Mouse (Mus musculus) liver, postnatal 0 days (tissue): Measurements from ENCODE around the gene Gm10309. TPM values are rescaled to one million over a fixed set of nuclear protein-coding genes. Genes with fewer than 3 reads are reported as not detected.
A peak's percentile ranks its signal among the peaks of the same experiment; 100 is the strongest.

Experiments used
- ATAC-seq: fragments of 200-750 bp; cut with Nextera tagmentation; 2 replicates; pipeline ENCODE4 v1.8.0; 2017; ENCODE audit warnings: mild to moderate bottlenecking, moderate library complexity
- DNase-seq: peaks from one replicate; pipeline ENCODE4 v3.0.0-alpha.2; 2016
- H3K27ac ChIP-seq: fragments of 300-500 bp; sonication (generic); 2 replicates; pipeline ENCODE4 v1.5.1; 2014; ENCODE audit warnings: antibody characterized with exemption, moderate library complexity, mild to moderate bottlenecking, low read depth
- H3K27me3 ChIP-seq: fragments of 300-500 bp; sonication (generic); 2 replicates; pipeline ENCODE4 v1.6.1; 2014; ENCODE audit warnings: low read length, control low read depth, mixed read lengths; ENCODE audit not compliant: insufficient read depth
- H3K36me3 ChIP-seq: fragments of 300-500 bp; sonication (generic); replicated peaks from 2 replicates; pipeline ENCODE4 v1.6.1; 2014; ENCODE audit warnings: mild to moderate bottlenecking, control low read depth, low read length, moderate library complexity, mixed read lengths; ENCODE audit not compliant: insufficient read depth
- H3K4me1 ChIP-seq: fragments of 300-500 bp; sonication (generic); 2 replicates; pipeline ENCODE4 v1.6.1; 2014; ENCODE audit warnings: antibody characterized with exemption, mild to moderate bottlenecking, control low read depth; ENCODE audit not compliant: insufficient read depth
- H3K4me2 ChIP-seq: fragments of 300-500 bp; sonication (generic); 2 replicates; pipeline ENCODE4 v1.6.1; 2014; ENCODE audit warnings: low read depth, mild to moderate bottlenecking, low read length, moderate library complexity, mixed read lengths
- H3K4me3 ChIP-seq: fragments of 300-500 bp; sonication (generic); 2 replicates; pipeline ENCODE4 v1.5.1; 2014; ENCODE audit warnings: low read depth, low read length
- H3K9ac ChIP-seq: fragments of 300-500 bp; sonication (generic); replicated peaks from 2 replicates; pipeline ENCODE4 v1.6.1; 2014; ENCODE audit warnings: mild to moderate bottlenecking, moderate library complexity
- H3K9me3 ChIP-seq: fragments of 300-500 bp; sonication (generic); 2 replicates; pipeline ENCODE4 v1.6.1; 2016; ENCODE audit warnings: mild to moderate bottlenecking, control low read depth, low read length, mixed read lengths
- CTCF ChIP-seq: sonication (generic); IDR thresholded peaks from 2 replicates; pipeline ENCODE4 v1.5.1; 2016; ENCODE audit warnings: antibody characterized with exemption, low read depth
- EP300 ChIP-seq: IDR thresholded peaks from 2 replicates; pipeline ENCODE4 v1.6.1; 2016; ENCODE audit warnings: antibody characterized with exemption, low read depth, mild to moderate bottlenecking
- WGBS: fragments of 180-500 bp; shearing (Covaris S2); extraction: QIAGEN DNeasy Blood & Tissue Kit; methylation state at CpG from one replicate; pipeline ENCODE4 v1.1.7; 2014; ENCODE audit not compliant: insufficient replicate concordance; 5-methylcytosine and 5-hydroxymethylcytosine counted together
- polyA plus RNA-seq: library from polyadenylated mRNA; unstranded; fragments of >200 nt; fragmentation: Nextera tagmentation; extraction: Ambion mirVana; gene quantifications from 2 replicates; pipeline ENCODE4 v1.2.1, GENCODE M21; 2015

The Gm10309 gene
- polyA plus RNA-seq, 1 experiment from 2014 or later, result 0.05 TPM

DNA sequence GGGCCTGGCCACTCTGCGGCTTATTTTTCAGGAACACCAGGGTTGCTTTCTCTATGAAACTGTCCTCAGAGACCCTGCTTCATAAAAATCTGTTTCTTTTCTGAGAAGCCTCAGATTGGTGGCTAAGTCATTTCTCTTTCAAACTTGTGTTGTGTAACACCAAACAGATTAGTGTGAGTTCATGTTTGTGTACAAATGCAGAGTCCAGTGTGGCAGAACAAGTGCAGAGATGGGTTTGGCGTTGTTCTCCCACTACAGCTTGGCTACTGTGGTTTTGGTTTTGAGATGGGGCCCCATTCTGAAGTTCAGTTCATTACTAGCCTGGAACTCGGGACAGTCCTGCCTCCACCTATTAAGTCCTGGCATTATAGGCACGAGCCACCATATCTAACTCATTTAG is 7.7 kb downstream of the Gm10309 start:
- H3K27ac ChIP-seq, result peak overlapping the region; percentile 67
- no peaks in the 10 kb centered on the region for H3K27me3 ChIP-seq
- no peak overlapping the region for H3K4me3 ChIP-seq
- H3K4me2 ChIP-seq, result no peak overlapping the region
- no peak for DNase-seq
- no peak overlapping the region for H3K9ac ChIP-seq
- 67% methylated on average over 4 of the region's 4 CpGs for WGBS
- no peaks in the 10 kb centered on the region for H3K9me3 ChIP-seq
- TF ChIP-seq EP300 (no peak), CTCF (no peak)
- ATAC-seq, result peak; percentile 58
- H3K36me3 ChIP-seq, result no peaks in the 10 kb centered on the region
- peaks cover 14% of the 10 kb centered on the region; the same call in 1 of the 2 replicates for H3K4me1 ChIP-seq

DNA sequence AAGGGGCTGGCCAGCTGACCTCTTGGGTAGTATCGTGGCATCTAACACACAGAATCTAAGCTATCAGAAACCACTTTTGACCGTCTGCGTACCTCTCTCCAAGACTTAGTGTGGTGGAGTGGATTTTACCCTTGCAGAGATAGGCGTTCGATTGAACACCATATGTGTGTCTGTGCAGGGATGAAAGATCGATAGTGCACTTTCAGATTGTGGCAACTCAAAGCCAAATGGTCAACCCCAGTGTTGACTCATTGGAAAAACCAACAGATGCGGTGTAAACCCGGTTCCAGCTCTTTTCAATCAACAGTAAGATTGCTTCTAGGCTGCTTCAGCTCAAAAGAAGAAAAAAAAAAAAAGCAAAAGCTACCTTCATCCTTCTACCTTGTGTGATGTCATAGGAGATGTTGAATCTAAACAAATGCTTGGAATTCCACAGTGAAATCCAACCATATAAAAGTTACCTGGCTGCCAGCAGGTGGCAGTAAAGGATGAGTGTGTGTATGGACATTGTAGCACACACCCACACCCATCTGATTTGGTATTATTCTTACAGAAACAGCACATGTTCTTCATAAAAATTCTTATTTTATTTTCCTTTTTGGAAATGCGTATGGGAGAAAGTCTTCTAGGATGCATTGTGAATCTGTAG is 8.8 kb downstream of the Gm10309 start:
- H3K4me2 ChIP-seq, result no peak overlapping the region
- no peak overlapping the region for H3K27ac ChIP-seq
- DNase-seq (peak; percentile 54), ATAC-seq (peak; percentile 74)
- no peak overlapping the region for H3K9ac ChIP-seq
- no peaks in the 10 kb centered on the region for H3K27me3 ChIP-seq
- TF ChIP-seq CTCF, result peak; percentile 73
- no peak for TF ChIP-seq EP300
- no peak overlapping the region for H3K4me3 ChIP-seq
- peaks cover 16% of the 10 kb centered on the region; the same call in 1 of the 2 replicates for H3K4me1 ChIP-seq
- H3K36me3 ChIP-seq, result no peaks in the 10 kb centered on the region
- H3K9me3 ChIP-seq, result no peaks in the 10 kb centered on the region
- 78% methylated on average over 9 of the region's 9 CpGs for WGBS

DNA sequence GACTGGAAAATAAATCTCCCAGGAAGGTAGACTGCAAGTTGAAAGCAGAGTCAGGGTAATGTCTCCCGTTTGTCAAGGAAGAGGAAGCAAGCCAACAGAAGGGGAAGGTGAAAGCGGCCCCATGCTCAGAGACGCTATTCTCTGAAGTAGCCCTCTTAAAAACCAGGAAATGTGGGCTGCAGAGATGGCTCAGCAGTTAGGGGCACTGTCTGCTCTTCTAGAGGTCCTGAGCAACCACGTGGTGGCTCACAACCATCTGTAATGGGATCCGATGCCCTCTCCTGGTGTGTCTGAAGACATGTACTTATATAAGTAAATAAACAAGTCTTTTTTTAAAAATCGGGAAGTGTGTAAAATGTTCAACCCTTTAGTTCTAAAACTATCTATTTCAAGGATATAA is 10.1 kb downstream of the Gm10309 start:
- 0 out of 2 replicates have a peak, but pooled peaks have one; percentile 22 for ATAC-seq
- Histone ChIP-seq H3K36me3 (no peaks in the 10 kb centered on the region), H3K27me3 (no peaks in the 10 kb centered on the region), H3K4me1 (peaks cover 16% of the 10 kb centered on the region; the same call in 1 of the 2 replicates), H3K27ac (no peak overlapping the region), H3K4me2 (no peak overlapping the region), H3K9ac (no peak overlapping the region), H3K9me3 (no peaks in the 10 kb centered on the region), H3K4me3 (no peak overlapping the region)
- 32% methylated on average over 6 of the region's 6 CpGs for WGBS
- no peak for DNase-seq
- TF ChIP-seq CTCF (peak; percentile 33), EP300 (no peak)

DNA sequence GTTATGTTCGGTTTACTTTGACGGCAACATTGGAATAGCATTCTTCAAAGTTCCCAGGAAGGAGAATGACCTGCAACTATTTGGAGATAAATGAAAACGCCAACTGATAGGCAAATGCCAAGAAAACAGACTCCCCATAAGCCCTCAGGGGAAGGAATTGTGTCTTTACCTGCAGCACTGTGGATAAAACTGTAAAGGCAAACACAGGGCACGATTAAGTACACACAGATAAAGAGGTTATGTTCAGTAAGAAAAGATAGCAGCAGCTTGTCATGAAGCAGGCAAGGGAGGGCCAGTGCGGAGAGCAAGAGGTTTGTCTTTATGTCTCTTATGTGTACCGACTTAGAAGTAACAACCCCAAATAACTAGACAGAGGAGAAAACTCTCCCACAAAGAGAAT is 10.5 kb downstream of the Gm10309 start:
- H3K9ac ChIP-seq, result no peak overlapping the region
- no peak overlapping the region for H3K4me2 ChIP-seq
- H3K9me3 ChIP-seq, result no peaks in the 10 kb centered on the region
- no peak overlapping the region for H3K4me3 ChIP-seq
- DNase-seq (no peak), ATAC-seq (no peak)
- no peaks in the 10 kb centered on the region for H3K27me3 ChIP-seq
- H3K27ac ChIP-seq, result no peak overlapping the region
- no peaks in the 10 kb centered on the region for H3K36me3 ChIP-seq
- peaks cover 16% of the 10 kb centered on the region; the same call in 1 of the 2 replicates for H3K4me1 ChIP-seq
- WGBS, result 42% methylated on average over 6 of the region's 6 CpGs
- TF ChIP-seq EP300 (no peak), CTCF (no peak)

DNA sequence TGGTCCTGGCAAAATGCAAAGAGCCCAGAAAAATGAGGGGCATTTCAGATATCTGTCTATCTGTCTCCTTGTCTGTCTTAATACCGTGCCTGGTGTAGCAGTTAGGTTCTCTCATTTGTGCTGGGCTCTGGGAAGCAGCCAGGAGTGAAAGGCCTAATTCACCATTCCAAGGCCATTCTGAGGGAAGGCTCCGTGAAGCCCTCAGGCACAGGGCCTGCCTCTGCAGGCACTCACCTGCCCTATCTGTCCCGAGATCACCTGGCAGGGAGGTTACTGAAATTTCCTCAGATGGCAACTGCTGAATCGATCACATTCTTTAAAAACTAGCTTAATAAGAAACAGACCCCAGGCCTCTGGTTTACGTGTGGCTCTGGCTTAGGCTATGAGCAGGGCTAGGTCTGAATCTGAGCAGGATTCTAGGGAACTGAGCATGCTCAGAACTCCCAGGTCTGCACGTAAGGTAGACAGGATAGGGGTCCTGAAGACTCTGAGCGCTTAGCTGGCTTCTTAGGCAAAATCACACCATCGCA is 11.1 kb downstream of the Gm10309 start:
- Histone ChIP-seq H3K9me3 (no peaks in the 10 kb centered on the region), H3K4me1 (peaks cover 16% of the 10 kb centered on the region; the same call in 1 of the 2 replicates), H3K9ac (no peak overlapping the region), H3K27ac (no peak overlapping the region), H3K4me3 (no peak overlapping the region), H3K36me3 (no peaks in the 10 kb centered on the region), H3K4me2 (no peak overlapping the region), H3K27me3 (no peaks in the 10 kb centered on the region)
- DNase-seq, result no peak
- ATAC-seq, result no peak
- no peak for TF ChIP-seq CTCF
- TF ChIP-seq EP300, result no peak
- WGBS, result 69% methylated on average over 8 of the region's 8 CpGs

DNA sequence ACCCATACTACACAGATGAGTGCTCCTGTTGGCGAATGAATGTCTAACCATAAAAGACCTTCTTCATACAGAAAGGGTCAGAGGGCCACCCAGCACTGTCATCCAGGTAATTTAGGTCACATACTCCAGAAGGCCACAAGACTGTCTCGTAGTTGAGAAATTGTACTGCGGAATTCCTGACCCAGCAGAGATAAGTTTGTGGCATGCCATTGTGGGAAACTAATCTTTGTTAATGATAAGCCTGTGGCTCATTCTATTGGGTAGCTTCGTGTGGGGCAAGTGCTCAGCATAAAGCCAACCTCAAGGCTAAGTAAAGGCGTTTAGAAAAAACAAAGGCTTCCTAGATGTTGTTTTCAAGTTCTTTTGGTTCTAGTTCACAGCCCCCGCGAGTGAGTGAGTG is 12.7 kb downstream of the Gm10309 start:
- no peak overlapping the region for H3K9ac ChIP-seq
- TF ChIP-seq EP300, result no peak
- H3K4me1 ChIP-seq, result peaks cover 12% of the 10 kb centered on the region; the same call in 1 of the 2 replicates
- H3K4me2 ChIP-seq, result no peak overlapping the region
- no peaks in the 10 kb centered on the region for H3K36me3 ChIP-seq
- ATAC-seq (no peak), DNase-seq (no peak)
- H3K27me3 ChIP-seq, result no peaks in the 10 kb centered on the region
- 41% methylated on average over 7 of the region's 7 CpGs for WGBS
- no peak overlapping the region for H3K4me3 ChIP-seq
- H3K9me3 ChIP-seq, result no peaks in the 10 kb centered on the region
- H3K27ac ChIP-seq, result no peak overlapping the region

DNA sequence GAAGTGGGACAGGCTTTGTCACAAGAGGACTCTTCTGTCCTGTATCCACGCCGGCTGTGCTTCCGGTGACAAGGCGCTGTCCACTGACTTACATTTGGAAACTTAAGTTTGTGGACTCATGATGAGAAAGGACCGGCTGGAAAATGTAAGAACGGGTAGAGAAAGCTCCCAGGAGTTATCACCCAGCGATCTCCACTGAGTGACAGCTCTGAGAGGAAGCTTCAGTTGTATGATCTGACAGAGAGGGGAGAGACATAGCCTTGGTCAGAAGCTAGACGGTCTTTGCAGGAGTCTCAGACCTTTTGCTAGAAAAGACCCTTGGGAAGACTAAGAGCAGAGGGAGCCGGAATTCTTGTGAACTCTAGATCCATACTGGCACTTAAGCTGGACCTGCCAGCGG is 15.2 kb downstream of the Gm10309 start:
- TF ChIP-seq EP300, result no peak
- no peak for TF ChIP-seq CTCF
- Histone ChIP-seq H3K4me1 (peaks cover 12% of the 10 kb centered on the region), H3K9me3 (no peaks in the 10 kb centered on the region), H3K9ac (no peak overlapping the region), H3K36me3 (no peaks in the 10 kb centered on the region), H3K27ac (no peak overlapping the region), H3K4me3 (no peak overlapping the region), H3K4me2 (no peak overlapping the region), H3K27me3 (no peaks in the 10 kb centered on the region)
- no peak for DNase-seq
- WGBS, result 75% methylated on average over 10 of the region's 10 CpGs
- no peak for ATAC-seq
